Mouse (Mus musculus) skeletal muscle tissue, adult 2 months (tissue): ENCODE data around the gene Prelid1.

ENCODE experiments used
- DNase-seq: peaks from one replicate; pipeline ENCODE4 v3.0.0-alpha.2; 2012; ENCODE audit warnings: low read depth, low spot score

Prelid1 gene

DNA sequence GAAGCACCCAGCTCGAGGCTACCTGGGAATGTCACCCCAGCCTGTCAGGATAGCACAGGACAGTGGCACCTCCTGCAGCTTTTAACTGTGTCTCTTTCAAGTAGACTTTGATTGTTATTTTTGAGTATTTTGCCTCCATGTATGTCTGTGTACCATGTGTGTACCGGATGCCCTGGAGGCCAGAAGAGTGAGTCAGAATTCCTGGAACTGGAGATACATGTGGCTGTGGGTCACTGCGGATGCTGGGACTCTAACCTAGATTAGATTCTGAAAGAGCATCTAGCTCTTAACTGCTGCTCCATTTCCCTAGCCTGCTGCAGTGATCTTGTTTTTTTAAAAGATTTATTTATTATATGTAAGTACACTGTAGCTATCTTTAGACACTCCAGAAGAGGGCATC, 12.0 kb downstream of the Prelid1 start:
- no peak for DNase-seq

DNA sequence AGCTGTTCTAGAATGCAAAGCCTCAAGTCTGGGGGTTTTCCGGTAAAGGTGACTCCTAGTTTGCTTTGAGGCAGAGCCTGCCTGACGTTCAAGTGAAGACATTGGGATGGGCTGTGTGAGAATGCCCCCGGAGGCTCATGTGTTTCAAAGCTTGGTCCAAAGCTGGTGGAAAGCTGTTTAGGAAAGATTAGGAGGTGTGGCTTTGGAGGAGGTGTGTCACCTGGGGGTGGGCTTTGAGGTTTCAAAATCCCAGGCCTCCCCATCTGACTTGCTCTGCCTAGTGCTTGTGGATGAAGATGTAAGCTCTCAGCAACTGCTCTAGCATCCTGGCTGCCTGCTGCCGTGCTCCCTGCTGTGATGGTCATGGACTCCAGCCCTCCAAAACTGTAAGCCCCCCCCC, 15.4 kb downstream of the Prelid1 start:
- DNase-seq = no peak

DNA sequence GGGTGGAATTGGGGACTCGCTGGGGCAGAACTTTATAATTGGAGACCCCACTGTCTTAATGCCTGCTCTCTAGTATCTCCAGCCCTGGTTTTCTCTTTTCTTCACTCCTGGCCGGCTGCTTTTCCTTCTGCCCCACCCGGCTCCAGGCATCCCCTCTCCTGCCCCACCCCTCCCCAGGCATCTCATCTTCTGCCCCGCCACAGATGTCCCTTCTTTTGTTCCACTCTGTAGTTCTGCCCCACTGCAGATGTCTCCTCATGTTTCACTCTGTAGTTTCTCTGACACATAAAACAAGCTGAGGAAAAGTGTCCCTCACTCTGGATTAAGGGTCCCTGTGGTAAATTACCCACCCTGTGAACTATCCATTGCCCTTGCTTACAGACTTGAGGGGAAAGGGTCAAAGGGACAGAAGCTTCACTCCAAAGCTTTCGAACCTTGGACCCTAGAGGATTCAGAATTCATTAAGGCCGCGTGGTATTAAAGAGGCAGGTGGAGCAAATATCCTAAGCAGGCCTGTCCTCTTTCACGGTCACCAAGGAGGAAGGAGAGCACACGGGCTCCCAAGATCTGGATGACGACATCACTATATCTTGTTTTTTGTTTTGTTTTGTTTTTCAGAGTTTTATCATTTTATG, 17.2 kb downstream of the Prelid1 start:
- no peak for DNase-seq

DNA sequence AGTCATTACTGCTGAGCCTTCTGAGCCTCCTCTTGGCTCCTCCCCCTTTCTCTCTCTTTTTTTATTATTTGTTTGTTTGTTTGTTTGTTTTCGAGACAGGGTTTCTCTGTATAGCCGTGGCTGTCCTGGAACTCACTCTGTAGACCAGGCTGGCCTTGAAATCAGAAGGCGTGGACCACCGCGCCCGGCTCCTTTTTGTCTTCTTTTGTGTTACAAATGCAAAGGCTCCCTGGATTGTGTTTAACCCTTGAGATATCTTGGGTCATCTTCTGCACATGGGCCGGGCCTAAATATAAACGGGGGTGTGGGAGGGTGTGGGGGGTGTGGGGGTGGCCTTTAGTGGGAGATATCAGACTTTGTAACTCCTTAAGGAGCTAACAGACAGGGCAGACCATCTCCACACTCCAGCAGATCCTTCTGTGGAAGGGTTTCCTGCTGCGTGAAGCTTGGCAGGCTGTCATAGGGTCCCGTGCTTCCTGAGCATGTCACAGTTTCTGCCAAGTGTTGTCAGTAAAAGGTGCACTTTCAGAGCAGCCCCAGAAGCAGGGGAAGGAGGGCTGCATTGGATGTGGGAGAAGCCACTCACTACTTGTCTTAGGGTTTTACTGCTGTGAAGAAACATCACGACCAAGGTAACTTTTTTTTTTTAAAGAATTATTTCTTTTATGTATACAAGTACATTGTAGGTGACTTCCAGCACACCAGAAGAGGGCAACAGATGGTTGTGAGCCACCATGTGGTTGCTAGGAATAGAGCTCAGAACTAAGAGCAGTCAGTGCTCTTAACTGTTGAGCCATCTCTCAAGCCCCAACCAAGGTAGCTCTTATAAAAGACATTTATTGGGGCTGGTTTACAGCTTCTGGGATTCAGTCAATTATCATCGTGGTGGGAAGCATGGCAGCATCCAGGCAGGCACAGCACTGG, 18.1 kb downstream of the Prelid1 start:
- DNase-seq = no peak

DNA sequence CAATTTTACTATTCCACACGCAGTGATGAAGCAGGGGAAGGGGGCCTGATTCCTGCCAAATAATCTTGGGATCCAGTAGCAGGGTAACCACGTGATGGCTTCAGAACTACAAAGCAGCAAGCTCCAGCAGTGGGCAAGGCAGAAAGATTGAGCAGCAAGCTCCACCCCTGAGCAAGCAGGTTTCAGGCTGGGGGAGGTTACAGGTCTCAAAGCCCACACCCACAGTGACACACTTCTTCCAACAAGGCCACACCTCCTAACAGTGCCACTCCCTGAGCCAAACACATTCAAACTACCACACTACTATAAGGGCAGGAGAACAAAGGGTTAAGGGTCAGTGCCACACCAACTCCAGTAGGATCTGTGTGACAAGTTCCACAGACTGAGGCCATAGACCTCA, 19.0 kb downstream of the Prelid1 start:
- no peak for DNase-seq

DNA sequence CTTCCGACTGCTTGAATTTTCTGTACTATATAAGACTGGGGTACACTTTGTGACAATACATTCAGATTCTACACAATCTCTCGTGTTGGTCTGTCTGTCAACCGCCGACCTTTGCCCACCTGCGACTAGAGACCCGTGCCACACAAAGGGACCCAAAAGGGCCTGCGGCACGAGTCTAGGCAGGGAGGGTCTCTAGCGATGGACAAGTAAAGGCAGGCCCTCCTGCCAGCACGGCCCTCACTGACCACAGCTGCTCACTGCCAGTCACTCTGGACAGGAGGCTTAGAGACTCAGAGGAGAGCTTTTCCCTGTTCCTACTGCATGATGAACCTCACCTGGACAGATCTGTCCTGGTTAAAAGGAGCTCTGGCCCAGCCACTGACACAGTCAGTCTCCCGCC, 22.2 kb downstream of the Prelid1 start:
- no peak for DNase-seq

DNA sequence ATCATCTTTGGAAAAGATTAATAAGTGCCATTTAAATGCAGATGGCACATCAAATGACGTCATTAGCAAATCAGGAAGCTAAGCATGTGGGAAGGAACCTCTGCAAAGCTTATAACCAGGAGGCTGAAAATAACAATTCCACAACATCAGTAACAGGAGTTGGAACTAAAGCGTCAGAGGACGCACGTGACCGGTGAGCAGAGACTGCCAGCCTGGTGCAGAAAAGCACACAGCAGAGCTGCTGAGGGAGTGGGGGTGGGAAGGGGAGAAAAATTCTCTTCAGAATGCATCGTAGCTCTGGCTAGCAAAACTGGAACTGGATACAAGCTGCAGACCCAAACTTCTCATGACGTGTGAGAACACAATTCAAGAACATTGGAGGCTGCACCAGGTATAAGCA, 24.0 kb downstream of the Prelid1 start:
- DNase-seq = no peak

DNA sequence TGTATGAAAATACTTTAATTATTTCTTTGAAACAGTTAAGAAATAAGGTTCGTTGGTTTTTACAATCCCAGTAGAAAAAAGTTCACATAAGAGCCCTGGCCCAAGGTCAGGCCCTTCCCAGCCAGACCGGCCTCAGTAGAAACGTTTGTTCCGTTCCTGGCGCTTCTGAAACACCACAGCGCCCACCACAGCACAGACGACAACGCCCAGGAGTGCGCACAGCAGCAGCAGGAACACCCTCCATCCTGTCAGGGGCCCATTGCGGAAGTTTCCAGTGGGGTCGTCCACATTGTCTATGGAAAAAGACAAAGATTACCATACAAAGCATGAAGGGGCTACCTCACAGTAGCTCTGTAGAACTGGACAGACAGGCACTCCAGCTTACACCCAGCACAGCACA, 26.4 kb downstream of the Prelid1 start:
- DNase-seq = no peak

DNA sequence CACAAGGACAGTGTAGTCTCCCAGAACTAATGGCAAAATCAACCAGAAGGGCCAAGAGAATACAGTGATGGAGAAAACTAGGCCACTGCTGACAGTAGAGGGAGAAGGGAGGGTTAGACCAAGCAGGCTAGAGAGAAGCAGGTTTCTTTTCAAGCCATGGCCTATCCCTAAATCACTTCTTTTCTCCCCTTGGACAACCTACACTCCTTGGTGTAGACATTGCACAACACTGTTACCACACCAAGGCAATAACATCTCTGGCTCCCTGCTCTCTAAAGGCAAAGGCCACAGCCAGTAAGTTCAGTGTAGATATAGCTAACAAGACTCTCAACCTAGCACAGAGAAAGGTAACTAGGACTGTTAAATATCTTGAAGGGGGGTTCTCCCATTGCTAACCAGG, 40.8 kb downstream of the Prelid1 start:
- no peak for DNase-seq

DNA sequence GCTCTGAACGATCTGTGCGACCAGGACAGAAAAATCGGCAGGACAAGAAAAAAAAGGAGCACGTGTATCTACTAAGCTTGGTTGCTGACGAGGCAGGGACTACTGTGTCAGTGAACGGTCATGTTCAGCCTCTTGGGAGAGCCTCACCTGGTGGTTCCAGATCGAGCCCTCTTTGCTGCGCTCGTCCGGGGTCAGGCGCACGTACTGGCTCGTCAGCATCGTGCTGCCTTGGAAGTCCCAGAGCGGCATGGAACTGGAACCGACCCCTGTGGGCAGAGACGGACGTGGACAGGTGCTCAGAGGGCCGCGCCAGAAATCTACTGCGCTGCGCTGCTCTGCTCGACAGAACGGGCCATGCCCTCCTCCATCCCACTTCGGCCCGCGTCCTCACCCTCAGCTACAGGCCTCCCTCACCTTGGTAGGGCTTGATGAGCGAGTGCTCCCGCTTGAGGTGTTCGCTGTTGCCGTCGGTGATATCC, 41.7 kb downstream of the Prelid1 start:
- peak; percentile 35 for DNase-seq

DNA sequence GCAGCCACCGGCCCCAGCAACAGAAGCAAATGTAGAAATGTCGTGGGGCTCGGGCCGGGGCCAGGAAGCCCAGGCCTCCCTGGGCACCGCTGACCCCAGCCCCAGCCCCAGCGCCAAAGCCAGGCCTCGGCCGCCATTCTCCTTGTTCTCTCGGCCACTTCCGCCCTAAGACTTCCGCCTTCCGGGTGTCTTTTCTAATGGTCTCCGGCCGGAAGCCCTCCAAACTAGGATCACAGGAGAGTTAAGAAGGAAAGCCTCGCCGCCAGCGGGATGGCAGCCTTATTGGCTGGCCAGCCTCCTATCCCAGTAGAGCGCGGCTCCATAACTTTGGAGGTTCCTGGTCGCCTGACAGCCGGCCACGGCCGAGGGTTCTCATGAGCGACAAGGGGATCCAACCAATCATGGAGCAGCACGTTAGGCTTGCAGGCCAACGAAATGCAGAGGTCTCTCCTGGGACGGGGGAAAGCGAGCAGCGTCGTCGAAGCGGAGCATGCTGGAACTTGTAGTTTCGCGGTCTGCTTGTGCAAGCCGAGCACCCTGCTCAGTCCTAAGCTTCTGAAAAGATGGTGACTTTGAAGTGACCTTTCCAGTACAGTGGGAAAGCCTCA, 42.3 kb downstream of the Prelid1 start, which contains the start of gene Lman2:
Gene Lman2, minus strand, starts transcription at position 331 of the 608 bp plus-strand sequence.
- DNase-seq = peak; percentile 98

DNA sequence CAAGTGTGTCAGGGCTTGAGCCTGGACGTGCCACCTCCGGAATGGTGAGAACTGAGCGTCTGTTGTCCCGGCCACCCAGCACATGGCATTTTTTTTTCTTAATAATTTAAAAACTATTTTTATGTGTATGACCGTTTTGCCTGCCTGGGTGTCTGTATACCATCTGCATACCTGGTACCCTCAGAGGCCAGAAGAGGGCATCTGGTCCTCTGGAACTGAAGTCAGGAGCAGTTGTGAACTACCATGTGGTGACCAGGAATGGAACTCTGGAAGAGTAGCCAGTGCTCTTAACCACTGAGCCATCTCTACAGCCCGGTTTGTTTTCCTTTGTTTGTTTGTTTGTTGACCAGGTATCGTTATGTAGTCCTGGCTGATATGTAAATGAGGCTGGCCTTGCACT, 48.1 kb downstream of the Prelid1 start:
- DNase-seq = no peak

DNA sequence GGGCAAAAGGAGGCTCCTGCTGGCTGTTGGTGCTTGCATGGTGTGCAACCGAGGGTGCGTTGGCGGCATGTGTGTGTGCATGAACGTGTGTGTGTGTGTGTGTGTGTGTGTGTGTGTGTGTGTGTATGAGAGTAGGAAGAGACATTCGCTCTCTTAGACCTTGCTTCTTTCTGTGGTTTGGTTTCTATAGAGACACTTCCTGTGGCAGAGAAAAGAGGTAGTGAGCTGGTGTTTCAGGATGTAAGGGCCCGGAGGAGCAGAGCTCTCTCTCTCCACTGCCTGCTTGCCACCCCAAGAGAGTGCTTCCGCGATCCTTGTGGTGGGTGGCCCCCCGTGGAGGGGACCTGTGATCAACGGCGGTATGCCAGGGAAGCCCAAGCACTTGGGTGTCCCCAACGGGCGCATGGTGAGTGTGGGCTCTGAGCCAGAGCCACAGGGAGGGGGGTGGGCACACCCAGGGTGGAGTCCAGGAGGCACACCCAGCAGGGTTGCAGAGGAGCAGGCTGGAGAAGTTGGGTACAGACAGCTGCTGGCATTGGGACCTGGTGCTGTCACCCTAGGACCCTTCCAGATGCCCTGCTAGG, 49.3 kb downstream of the Prelid1 start, which contains the start of gene Rgs14:
Gene Rgs14, plus strand, starts transcription at position 202 of the 584 bp plus-strand sequence.
- DNase-seq = peak; percentile 51

DNA sequence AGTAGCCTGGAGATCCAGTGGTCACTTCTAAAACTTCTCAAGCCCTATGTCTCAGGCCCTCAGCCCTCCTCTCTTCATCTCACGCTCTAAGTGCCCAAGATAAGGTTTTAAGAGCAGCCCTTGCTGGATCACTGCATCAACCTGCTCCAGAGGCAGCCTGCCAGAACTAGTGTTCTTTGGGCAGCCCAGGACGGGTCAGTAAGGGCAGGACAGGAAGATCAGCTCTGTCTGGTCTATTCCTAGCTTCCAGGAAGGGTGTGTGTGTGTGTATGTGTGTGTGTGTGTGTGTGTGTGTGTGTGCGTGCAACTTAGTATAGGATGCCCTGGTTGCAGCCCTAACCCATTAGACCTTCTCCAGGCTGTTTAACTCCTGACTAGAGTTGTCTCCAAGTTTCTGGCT, 49.9 kb downstream of the Prelid1 start:
- DNase-seq = no peak

DNA sequence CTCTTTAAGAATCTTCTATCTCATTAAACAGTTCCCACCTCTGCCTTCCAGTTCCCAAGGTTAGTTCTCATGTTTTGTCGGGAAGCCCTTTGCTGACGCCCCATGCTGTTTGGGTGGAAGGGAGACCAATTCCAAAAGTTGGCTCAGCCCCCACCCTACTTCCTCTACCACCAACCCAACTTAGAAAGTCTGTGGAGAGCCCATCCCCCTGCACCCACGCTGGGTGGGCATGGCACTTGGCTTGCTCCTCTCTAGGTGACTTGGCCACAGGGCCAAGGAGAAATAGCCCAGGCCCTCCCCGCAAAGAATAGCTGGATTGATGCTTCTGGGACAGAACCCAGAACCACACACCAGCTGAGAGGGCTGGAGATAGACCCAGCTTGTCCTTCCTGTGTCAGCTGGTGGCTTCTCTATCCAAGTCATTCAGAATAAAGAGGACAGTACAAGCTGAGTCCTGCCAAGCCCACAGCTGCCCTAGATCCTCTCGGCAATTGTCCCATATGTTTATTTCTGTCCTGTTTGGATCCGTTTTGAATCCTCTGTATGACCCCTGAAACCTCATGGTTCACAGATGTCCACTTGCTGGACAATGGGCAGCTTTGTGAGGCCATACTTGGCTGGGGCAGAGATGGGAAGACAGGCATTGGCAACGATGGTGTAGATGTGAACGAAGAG, 50.8 kb downstream of the Prelid1 start:
- DNase-seq = peak; percentile 40

DNA sequence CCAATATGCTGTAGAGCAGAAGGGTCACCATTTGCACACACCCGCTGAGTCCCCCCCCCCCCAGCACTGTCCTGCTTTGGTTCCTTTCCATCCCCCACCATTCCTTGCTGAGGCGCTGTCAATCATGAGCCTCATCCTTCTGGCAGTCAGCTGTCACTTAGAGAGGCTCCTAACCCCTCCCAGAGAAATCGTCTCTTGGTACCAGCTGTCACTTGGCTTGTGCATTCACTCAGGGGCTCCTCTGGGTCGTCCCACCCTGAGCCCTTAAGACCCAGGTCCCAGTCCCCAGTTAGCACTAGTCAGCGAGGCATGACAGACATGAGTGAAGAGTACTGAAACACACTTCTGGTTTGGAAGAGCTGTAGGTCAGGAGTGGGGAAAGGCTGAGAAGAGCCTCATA, 51.4 kb downstream of the Prelid1 start:
- DNase-seq = no peak

DNA sequence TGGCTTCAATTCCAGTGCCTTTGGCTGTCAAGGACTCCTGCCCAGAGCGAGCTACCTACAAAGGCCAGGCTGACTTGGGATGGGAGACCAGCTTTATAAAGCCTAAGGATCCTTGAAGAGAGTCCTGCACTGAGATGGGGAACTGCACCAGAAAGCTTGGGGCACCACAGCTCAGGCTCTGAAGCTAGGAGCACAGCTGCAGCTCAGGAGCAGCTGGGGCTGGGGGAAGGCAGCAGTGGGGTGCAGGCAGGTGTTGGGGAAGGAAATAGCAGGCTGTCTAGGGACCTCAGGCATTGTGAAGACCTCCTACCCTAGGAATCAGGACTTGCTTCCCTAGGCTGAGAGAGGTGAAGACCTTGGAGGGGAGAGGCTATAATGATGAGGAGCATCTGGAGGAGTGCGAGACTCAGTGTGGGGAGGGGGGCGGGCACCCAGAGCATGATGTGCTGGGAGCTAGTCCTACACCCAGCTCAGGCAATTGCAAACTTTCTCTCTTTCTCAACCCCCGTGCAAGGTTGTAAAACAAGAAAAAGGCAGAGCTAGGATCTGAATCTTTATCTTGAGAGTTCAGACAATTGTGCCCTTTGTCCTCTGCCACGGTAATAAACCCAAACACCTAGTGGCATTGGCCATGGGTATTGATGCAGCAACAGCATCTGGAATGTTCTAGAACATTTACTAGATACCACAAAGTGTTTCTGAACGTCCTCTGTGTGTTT, 54.1 kb downstream of the Prelid1 start:
- no peak for DNase-seq
